Mouse (Mus musculus) adrenal gland, adult 2 months (tissue): ENCODE data around the gene Cfap97d2. TPM values are rescaled to one million over a fixed set of nuclear protein-coding genes. Genes with fewer than 3 reads are reported as not detected.

Experiments
- DNase-seq: peaks from one replicate; pipeline ENCODE4 v3.0.0; 2021
- long read RNA-seq: library from polyadenylated mRNA; stranded (forward); transcript quantifications from one replicate; pipeline ENCODE4 v2.0.0, GENCODE M21; 2021
- polyA plus RNA-seq: library from polyadenylated mRNA; depleted of rRNA; stranded (reverse); fragments of >200 nt; gene quantifications from 2 replicates; pipeline ENCODE4 v1.2.3, GENCODE M21; 2012; rRNA removed
- total RNA-seq, 2 experiments: library from RNA; stranded (reverse); gene quantifications; 2 replicates each; pipeline ENCODE4 v1.2.3; 2021

The Cfap97d2 gene
- total RNA-seq (not detected), polyA plus RNA-seq (0.13 and 0.45 TPM in 2 replicates)
- long read RNA-seq: 0 reads

DNA sequence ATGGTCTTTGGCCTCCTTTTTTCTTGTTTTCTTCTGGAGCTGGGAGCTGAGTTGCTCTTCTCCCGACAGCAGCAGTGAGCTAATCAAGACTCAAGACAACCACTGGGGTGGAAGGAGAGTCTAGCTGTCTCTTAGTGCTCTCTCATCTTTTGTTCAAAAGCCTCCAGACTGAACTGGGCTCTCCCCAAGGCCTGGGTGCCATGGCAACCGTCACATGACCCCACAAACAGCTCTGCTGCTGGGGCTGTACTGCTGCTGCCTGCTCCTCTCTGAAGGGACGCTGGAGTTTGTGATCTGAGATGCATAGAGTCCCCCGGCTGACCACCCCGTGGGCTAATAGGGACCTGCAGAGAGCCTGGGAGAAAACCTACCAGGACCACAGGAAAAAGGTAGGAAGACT, at the start of gene Cfap97d2:
TSS of gene Cfap97d2 (plus strand) at position 222 of the 400 bp plus-strand sequence.
- DNase-seq: peak; percentile 69

DNA sequence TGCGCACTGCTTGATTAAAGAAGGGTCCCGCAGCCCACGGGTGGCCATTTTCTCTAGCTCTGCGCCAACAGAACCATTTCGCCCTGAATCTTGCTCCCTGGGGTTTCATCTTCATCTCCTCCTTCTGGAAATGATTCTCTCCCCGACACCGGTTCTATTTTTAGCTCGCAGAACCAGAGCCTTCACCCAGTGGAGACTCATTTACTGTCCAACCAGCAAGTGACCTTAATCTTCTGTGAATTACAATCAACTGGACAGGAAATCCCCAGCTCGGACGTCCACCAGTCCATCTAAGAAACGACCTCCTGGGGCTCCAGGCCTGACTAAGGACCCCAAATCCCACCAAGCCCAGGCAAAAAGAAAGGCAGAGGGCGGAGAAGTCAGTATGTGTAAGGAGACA, 48.2 kb upstream of the Cfap97d2 start:
- DNase-seq: no peak

DNA sequence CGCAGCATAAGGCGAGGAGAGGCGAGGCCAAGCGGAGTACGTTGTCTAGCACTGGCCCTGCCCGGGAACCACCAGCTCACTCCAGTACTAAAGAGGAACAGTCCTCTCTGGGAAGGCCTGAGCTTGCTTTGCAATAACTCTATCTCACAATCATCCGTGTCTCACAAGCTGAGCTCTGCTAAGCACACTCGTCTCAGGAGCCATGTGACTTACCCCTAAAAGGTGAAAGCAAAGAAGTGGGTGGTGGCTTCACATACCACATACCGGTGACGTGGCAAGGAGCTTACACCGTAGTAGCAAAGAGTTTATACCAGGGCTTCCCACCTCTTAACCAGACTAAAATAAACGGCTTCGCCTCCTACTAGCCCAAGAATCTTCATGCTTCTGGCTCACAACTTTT, 45.4 kb upstream of the Cfap97d2 start:
- no peak for DNase-seq

DNA sequence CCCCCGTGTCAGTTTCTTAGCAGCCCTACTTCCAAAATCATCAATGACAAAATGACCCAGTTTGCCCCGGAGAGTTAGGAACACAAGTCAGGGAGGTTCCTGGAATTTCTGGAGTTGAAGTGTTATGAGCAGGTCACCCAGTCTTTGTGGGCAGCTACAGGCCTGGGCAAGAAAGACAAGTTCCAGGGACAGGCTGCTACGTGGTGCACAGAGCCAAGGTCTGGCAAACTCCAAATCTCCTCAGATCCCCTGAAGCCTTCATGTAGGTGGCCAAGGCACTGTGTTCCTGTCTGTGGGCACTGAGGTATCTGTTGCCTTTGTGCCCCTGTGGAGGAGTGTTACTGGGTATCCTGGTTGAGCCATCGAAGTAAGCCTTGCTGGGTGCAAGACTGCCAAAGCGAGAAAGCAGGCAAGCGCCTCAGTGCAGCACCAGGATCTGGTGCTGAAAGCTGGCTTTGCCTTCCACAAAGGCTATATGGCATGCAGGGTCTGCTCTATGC, 40.9 kb upstream of the Cfap97d2 start:
- DNase-seq: no peak

DNA sequence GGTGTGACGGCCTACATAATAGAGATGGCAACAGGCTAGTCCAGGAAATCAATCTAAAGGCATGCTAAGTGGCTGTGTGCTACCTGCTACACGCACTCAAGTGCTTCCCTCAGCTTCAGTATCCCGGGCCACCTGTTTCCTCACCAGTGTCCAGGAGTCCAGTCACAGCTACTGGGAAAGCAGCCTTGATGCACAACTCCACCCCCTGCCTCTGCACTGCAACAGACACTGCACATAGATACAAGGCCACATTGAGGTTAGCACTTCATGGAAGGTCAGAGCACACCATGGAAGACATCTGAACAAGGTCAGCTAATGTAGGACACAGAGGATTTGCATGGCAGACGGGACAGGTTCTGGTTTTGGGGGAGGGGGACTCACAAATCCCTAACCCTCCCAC, 40.2 kb upstream of the Cfap97d2 start:
- peak; percentile 80 for DNase-seq

DNA sequence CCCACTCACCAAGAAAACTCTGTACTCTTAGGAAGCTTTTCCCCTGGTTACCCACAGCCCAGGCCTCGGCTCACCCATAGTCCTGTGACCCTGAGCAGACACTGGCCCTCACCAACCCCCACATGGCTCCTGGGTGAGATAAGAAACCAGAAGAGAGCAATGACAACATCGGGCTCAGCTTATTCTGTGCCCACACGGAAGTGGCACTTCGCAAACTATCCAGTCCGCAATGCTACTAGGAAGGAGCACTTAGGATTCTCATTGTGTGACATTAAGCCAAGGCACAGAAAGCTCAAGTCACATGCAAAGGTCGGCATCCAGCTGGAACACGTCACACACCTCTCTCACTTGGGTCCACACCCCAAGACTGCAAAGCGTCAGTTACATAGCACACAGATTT, 39.7 kb upstream of the Cfap97d2 start:
- peak; percentile 80 for DNase-seq

DNA sequence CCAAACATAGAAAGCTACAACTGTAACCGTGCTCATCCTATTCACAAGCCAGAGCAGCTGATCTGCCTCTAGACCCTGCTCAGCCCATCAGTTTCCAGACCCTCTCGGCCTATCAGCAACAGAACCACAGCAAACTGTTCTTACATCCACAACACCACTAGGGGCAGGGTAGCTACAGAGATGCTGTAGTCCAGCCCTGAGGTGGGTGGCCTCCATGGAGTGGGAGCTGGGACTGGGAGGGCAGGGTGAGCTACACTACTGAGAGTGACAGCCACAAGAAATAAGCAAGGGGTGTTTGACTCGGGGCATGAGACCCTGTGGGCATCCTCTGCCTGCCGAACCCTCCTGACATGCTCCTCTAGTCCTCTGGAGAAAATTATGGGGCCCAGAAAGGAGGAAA, 37.8 kb upstream of the Cfap97d2 start:
- no peak for DNase-seq

DNA sequence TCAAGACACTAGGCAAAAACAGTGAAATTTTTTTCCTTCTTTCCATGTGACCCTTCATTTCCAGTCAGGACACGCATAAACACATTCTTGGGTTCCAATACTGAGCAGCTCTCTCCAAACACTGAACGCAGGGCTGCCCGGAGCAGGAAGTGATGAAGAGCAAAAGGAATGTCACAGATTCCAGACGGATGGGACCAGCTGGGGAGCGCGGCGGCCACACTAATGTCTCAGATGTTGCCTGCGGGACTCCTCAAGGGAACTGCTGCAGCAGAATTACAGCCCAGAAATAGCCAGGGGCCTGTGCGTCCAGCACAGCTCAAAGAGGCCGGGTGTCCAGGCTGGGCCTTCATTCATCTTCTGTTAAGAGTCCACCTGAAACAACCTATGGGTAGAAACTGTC, 37.3 kb upstream of the Cfap97d2 start:
- no peak for DNase-seq

DNA sequence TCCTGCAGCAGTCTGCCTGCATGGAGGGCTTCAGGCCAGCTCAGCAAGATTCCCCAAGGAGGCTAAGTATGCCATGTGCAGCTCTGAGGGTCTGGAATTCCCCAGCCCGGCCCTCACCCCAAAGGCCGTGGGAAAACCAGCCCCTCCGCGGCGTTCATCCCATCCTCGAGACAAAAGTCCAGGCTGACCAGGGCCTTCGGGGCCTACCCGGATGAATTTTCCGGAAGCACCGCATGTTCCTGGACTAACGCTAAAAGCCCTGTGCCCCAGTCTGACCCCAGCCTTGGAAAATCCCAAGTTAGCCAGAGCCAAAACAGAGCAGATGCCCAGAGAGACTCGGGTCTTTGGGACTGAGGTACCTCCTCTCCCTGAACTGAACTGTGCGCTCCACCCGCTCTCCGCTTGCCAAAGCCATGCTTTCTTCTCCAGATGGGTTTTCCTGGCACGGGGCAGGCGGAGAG, 35.6 kb upstream of the Cfap97d2 start:
- DNase-seq: no peak

DNA sequence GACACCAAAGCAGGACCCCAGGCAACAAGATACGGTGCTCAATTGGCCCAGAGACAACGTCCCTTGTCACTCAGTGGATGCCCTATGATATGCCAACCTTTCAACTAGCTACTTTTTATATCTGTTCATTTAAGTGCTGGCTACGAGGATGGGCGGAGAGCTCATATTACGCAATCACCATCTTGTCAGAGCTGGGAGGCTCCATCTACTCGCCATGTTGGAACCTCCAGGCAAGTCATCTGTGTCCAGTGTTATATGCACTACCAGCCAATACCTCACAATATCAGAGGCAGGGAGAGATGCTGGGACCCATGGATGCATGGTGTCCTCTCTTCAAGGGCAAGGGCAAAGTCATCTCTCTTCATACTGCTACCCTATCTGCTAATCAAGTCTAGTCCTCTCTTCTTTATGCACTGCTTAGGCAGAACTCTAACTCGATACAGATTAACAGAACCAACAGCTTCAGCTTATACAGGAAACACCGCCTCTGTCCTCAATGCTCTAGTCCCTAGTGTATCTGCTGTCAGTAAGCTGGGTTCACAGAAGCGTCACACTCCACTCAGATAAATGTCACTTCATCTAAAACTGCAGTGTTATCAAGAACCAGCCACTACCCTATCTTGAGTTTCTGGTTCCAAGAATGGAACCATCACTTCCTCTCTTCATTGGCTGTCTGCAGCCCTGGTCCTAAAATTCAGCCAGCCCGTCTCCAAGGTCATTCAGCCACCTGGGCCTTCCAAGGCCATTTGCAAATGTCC, 34.3 kb upstream of the Cfap97d2 start:
- DNase-seq: no peak

DNA sequence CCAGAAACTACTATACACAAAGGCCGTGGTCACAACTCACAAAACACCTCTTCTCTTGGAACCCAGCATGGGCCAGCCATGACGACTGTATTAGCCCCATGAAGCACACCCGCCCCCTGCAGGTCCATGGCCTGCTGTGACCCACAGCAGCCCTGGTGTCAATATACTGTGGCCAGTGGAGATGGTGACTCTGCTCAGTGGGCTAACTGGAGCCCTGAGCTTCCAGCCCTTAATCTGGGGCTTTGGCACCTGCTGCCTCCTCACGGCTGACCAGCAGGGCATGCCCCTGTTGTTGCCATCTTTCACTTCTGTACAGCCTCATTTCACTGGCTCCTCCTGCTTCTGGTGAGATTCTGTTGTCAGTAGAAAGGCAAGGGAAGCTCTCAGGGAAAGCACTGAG, 32.5 kb upstream of the Cfap97d2 start:
- peak; percentile 53 for DNase-seq

DNA sequence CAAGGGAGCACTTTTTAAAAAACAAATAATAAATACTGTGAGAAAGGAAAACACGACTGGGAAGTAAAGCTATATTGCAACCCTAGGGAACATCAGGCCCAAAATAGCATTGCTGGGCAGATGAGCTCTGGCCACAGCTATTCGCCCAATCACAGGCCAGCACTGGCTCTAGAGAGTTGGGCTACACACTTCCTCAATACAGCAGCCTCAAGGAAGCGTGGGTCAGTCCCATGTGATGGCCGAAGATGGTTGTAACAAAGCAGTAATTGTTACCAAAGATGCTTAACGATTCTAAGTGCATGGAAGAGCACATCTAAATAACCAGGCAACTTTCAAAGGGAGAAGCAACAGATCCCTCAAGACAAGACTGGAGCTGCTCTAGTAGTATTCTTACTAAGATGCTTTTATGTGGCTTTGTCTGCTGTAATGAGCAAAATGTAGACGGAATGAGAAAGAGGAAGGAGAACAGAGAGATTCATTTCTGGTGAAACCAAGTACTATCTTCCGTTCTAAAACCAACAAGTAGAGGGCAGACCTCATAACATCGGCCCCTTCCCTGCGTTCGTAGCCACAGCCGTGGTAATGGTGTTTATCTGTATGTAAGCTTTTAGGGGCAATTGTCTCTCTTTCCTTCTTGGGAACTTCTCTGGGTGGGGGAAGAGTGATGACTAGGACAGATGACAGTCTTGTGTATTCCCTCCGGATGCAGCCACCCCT, 31.2 kb upstream of the Cfap97d2 start:
- no peak for DNase-seq

DNA sequence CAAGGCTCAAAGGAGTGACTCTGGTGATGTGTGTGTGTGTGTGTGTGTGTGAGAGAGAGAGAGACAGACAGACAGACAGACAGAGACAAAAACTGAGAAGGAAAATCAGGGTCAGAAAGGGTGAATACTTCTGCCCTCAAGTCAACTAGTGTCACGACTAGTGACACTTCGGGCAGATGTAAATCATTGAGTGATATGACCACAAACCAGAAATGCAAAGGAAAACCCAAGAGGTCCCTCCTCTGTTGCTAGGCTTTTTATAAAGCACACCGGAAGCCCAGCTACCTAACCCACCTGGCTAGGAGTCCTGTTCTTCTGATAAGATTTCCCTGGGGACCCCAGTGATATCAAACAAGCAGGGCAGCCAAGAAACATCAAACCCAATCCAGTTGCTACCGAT, 30.6 kb upstream of the Cfap97d2 start:
- DNase-seq: no peak

DNA sequence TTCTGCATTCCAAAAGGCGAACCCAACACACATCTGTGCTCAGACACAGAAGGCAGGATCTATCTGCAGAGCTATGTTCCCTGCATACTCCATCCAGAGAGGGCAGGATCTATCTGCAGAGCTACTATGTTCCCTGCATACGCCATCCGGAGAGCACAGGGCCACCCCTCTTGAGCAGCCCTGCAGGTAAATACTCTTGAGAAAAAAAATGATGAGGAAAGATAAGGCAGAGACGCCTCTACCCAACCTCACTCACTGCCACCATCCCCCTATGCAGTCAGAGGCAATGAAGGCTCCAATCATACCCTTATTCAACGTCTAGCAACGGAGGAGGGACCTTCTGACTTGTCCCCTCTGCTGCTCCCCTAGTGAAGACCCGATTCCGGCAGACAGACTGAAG, 30.2 kb upstream of the Cfap97d2 start:
- no peak for DNase-seq

DNA sequence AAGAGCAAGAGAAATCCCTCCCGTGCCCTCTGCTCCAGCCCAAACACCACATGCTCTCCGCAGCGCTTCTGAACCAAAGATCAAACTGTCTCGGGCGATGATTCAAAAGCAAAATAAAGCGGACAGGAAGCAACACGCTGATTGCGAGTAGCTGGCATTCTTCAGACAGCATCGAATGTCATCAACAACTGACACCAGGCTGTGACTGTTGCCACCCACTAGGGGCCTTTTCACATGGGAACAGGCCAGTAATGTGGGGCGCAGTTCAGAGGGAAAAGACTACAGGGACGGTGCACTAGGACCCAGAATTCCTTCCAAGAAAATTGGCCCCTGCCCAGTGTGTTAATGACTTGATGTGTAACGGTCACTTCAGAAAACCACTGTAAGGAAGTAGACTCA, 29.4 kb upstream of the Cfap97d2 start:
- peak; percentile 77 for DNase-seq

DNA sequence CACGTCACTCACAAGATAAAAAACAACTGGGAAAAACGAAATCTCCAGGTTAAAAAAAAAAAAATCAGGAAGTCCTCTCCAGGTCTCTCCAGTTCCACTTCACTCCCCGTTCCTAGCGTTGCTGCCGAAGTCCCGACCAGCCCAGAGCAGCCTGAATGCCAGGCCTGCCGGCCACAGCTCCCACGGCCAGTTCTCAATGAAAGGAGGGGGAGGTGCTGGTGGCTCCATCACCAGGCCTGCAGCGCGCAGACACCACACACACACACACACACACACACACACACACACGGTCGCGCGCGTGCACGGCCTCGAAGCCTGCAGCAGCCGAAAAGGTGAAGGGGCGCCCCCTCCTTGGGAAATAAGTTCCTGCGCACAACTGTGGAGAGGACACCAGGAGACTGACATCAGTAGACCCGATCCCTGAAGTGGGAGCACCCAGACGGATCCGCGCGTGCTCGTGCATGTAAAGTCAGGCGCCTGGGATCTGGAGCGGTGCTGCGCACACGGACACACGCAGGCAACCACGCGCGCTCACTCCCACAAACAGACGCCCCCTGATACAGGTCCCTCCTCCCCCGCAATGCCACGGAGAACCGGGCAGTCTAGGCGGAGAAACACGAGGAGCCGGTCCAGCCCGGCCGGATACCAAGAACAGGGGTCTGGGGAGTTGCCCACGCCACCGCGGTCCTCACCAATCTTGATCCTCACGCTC, 28.8 kb upstream of the Cfap97d2 start:
- DNase-seq: peak; percentile 78

DNA sequence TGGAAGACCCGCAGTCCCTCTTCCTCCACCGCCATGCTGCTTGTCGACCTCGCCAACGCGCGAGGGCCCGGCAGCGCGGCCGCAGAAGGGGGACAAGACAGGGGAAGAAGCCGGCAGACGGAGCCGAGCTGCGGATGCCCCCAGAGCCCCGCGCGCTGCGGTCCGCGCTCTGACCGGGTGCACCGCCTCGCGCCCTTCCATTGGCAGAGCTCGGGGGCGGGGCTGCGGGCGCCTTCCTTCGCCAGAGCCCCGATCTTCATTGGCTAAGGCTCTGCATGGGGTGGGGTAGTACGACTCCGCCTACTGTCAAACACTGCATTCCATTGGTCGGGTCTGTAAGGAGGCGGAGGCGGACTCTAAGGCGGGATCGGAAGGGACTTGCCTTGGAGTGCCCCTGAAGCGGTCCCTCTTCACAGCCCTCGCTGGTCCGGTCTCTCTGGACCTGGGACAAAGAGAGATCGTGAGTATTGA, 28.2 kb upstream of the Cfap97d2 start, which contains the start of gene Rasa3:
TSS of gene Rasa3 (minus strand) at position 191 of the 471 bp plus-strand sequence.
- DNase-seq: peak; percentile 98

DNA sequence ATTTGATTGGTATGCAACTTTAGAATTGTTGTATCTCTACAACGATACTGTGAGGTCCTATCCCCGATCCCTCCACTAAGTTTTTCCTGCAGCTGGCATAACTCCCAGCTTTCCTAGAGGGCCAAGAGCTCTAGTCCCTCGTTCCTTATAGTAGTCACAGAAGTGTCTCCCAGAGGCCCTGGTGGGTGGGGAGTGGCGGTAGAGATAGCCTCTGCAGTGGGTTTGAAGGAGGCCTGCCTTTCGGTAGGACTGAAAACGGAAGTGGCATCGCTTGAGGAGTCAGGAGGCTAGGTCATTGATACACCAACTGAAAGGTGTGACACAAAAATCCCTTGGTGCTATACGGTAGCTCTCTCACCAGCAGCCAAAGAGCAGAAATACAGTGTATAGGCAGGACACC, 27.5 kb upstream of the Cfap97d2 start:
- DNase-seq: no peak

DNA sequence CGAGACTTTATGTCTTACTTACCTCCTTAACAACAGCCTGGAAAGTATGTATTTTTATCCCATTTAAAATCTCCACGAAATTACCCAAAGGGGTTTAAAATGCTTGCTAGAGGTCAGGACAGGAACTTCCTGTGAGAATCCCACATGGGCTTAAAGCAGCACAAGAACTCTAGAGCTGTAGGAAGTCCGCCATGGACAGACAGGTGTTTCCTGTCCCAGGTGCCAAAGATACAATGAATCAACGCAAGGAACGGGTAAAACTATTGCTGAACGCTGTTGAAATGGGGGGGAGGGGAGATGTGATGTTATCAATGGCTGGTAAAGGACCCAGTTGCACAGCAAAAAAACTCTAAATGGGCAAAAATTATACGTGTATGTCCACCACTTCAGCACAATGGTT, 21.6 kb upstream of the Cfap97d2 start:
- no peak for DNase-seq

DNA sequence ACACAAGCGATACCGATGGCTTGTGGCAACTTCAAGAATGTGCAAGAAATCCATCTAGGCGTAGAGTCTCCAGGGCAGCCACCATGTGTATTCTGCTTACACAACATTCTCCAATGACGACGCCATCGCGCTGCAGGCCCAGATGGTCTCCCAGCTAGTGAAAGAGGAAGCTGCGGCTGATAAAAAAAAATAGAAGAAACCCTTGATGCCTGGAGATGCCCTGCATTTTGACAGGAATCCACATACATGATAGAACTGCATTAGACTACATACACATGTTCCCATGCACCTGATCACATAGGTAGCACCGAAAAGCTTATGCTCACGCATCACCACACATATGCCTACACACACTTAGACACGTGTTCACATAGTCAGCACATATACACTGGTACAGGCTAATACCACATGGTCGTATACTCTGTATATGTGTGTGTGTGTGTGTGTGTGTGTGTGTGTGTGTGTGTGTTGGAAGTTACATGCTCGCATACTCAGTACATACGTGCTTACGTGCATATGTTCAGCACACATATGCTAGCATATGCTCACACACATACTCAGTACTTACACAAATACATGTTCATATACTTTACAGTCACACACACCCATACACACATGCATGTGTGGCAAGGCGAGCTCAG, 19.9 kb upstream of the Cfap97d2 start:
- DNase-seq: no peak

DNA sequence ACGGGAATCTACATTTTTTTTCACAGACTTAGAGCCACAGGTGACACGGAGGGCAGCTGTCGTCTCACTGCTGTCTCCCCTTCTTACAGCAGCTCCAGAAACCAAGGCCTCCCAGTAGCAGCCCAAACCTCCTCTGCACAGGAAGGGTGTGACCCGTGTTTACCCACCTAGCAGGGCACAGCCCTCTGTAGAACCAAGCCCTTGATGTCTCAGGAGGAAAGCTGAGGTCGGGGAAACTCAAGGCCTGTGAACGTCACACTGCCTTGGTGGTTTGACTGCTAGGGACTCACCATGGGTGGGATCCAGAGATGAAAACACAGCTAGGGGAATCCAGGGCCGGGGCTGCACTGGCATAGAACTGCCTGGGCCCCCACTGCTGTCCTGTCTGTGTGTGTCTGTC, 19.3 kb upstream of the Cfap97d2 start:
- no peak for DNase-seq
